Mouse (Mus musculus) erythroblast, embryonic 14.5 days (primary cell): Measurements from ENCODE around the gene Tmem82.

ENCODE experiments used
- GATA1 ChIP-seq: IDR thresholded peaks from 2 replicates; pipeline ENCODE4 v1.6.1; 2012; ENCODE audit warnings: low read length, inconsistent platforms, mixed read lengths
- TAL1 ChIP-seq: IDR thresholded peaks from 3 replicates; pipeline ENCODE4 v1.6.1; 2012; ENCODE audit warnings: low read length, inconsistent platforms, mixed read lengths

GRCm38 (mm10) chr4:141598894-141599250, 19.6 kb downstream of the Tmem82 start:
- TF ChIP-seq GATA1 (no peak), TAL1 (no peak)
